Mouse (Mus musculus) c-Kit-positive CD71-positive TER-119-positive erythroid progenitor cells, embryonic 14.5 days (primary cell): Measurements from ENCODE around the gene Tmed10.

Experiments used
- DNase-seq: peaks from one replicate; pipeline ENCODE4 v3.0.0-alpha.2; 2013; ENCODE audit warnings: low spot score

Tmed10 gene

GRCm38 (mm10) chr12:85308651-85309050, 66.0 kb downstream of the Tmed10 start:
- no peak for DNase-seq

DNA sequence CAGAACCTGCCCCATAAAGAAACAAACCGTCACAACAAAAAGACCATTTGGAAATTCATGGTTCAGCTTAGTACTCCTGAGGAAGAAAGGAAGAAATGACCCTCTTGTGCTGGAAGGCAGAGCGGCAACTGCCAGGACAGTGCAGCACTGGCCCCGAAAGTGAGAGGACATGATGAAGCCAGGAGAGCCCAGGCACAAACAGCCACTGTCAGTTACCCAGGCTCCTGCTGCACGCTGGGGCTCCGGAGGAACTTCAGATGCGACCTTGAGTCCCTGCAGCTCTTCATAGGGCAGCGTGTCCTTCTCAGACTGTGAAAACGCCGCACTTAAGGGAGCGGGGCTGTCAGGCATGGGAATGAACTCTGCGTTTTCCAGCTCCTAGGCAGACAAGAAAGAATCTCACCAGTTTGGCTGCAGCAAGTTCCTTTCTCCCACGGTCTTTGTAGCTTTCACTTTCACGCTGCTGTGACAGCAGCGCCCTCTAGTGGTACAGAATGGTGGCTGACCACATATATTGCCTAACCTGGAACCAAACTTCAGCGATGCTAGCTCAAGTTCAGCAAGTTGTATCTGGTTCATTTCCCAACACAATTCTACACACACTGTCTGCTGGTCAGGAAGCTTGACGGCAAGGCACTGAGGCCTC, 69.3 kb downstream of the Tmed10 start:
- peak; percentile 81 for DNase-seq

DNA sequence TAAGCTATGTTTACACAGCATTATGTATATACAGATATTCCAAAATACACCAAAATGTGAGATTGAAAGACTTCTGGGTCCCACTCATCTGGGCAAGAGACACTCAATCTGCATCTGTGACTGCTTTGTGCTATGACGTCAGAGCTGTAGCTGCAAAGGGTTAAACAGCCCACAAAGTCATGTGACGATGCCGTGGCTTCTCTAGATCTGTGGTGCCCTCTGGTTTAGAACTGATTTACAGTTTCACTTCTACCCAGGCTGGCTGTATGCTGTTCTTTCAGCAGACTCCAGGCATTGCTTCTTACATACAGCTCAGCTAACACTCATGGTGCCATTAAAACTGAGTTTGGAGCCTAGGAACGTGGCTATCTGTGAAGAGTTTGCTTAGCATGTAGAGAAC, 69.9 kb downstream of the Tmed10 start:
- no peak for DNase-seq

GRCm38 (mm10) chr12:85303256-85303655, 71.4 kb downstream of the Tmed10 start:
- no peak for DNase-seq

GRCm38 (mm10) chr12:85298835-85299180, 75.8 kb downstream of the Tmed10 start:
- no peak for DNase-seq

DNA sequence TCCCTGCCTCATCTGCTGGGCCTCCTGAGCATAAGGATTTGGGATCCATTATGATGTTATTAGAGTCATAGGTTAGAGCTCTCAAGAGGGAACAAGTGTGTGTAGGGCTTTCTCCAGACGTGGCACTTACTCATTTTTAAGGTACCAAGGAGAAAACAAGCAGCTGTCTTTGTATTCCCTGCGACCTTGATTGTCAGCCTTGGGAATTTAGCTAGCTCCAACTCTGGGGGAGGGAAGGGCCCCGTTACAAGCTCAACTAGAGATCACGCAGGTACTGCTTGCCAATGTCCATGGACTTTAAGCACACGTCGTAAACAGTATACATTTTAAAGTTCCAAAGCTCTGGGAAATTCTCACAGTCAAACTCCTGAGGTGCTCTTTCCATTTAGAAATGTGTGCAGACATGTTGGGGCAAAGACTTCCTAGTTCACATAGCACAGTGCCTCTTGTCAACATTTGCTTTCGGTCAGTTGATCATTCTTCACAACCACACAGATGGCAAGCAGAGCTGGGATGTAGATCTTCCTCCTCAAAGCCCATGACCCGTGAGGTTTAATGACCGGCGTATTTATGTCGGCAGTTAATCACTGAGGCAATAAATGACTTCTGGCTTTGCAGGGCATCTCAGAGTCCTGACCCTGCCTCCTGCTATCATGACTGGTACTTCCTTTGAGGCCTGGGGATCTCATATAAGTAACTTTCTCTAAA, 76.4 kb downstream of the Tmed10 start:
- no peak for DNase-seq

GRCm38 (mm10) chr12:85297345-85297997, 77.2 kb downstream of the Tmed10 start:
- no peak for DNase-seq

GRCm38 (mm10) chr12:85296915-85297314, 77.7 kb downstream of the Tmed10 start:
- no peak for DNase-seq

DNA sequence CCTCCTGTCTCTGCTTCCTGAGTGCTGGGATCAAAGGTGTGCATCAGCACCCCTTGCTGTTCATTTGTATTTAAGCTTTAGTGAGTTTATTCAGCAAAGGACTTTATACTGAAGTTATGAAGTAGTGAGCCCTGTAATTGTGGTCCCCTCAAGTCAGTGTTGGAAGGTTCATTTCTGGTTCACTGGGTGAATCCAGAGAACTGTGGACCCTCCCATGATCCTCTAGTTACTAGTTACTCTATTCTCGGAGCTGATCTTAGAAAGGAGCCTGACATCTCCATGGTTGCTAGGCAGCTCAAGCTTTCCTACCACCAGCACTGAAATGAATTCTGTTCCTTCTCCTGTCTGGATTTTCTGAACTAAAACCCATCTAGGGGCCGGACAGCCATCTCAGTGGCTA, 79.1 kb downstream of the Tmed10 start:
- no peak for DNase-seq

DNA sequence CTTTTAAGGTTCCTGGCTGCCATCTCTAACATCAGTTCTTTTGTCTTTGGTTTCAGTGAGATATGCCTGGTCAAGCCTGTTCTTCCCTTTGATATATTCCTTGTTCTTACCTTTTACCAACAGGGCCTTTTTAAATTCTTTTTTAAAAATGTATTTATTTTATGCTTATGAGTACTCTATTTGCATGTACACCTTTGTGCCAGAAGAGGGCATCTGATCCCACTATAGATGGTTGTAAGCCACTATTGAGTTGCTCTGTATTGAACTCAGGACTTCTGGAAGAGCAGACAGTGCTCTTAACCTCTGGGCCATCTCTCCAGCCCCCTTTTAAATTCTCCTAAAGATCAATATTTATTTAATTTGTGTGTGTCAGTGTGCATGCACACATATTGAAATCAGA, 81.7 kb downstream of the Tmed10 start:
- DNase-seq, result no peak

GRCm38 (mm10) chr12:85292288-85292687, 82.4 kb downstream of the Tmed10 start:
- no peak for DNase-seq

- DNase-seq, result no peak
These were observed 83.1 kb downstream of the Tmed10 start for GRCm38 (mm10) chr12:85291541-85291940.

DNA sequence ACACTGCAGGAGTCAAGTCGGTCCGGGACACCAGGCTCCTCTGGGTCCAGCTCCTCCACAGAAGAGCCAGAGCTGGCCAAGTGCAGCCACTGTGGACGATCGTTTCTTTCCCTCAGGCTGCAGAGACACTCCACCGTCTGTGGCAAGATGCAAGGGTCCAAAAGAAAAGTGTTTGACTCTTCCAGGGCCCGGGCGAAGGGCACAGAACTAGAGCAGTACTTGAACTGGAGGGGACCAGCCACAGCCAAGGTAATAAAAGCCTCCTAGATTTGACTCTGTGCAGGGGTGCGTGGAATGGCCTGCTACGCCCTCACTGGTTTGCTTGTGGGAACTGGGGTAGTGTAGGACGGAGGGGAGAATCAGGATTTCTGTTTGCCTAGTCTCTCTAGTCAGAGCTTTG, 84.0 kb downstream of the Tmed10 start:
- DNase-seq, result no peak
